Mouse (Mus musculus) inflammation-experienced regulatory T-cells, adult 6 months (primary cell): Measurements from ENCODE around the gene Hoxd9. TPM values are rescaled to one million over a fixed set of nuclear protein-coding genes. Genes with fewer than 3 reads are reported as not detected.

Experiments
- ATAC-seq: one replicate; pipeline ENCODE4 v1.8.0; 2017
- polyA plus RNA-seq, 3 experiments: library from polyadenylated mRNA; unstranded; fragments of 100-300 nt; shearing (Covaris generic); gene quantifications; one replicate each; pipeline ENCODE4 v1.2.1; 2017

The Hoxd9 gene
- polyA plus RNA-seq, result not detected

- ATAC-seq, result peak; percentile 46
These were observed at the start of gene Hoxd9 for GRCm38 (mm10) chr2:74697567-74698121. Gene Hoxd9 (plus strand): TSS chr2:74697727.

DNA sequence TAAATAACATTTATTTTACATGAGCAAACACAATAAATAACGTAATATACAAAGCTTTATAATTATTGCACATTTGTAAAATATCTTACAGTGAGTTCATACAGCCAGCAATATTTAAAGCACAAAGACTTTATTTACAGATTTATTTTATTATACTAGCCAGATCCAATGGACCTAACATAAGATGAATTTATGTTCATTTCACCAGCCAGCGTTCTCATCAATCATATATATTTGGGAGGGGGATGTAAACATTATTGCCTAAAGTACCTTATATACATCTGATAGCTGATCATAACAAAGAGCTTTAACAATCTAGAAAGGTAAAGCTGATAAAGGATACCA lies 44.6 kb upstream of the Hoxd9 start:
- no peak for ATAC-seq

DNA sequence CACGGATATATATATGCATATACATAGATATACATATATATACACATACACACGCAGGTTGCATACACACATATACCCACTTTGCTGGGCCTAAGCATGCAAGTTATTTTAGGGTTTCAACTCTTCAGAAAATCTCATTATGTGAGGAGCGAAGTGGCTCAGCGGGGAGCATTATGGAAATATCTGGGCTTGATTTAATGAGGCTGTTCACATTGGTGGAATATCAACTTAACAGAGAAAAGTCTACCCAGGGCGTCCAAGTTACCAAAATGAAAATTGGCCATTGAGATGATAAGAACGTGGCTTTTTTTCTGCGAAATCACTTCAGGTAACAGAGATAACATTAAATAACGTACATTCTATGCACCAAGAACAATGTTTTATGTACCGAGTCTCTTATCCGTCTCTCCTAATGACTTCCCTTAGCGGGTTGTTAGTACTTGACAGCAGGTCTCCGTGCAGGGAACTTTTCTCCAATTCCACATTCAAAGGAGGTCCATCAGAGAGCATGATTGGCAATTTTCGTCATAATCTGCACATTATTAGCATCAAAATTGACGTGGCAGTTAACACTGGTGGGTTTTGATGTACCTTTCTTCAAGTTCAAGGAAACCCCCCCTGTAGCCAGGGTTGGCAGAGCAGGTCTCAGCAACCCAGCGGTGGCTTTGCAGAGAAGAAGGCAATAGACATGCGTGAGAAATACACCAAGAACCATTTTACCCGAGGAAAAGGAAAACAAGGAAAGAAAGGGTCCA lies 43.6 kb upstream of the Hoxd9 start:
- no peak for ATAC-seq

DNA sequence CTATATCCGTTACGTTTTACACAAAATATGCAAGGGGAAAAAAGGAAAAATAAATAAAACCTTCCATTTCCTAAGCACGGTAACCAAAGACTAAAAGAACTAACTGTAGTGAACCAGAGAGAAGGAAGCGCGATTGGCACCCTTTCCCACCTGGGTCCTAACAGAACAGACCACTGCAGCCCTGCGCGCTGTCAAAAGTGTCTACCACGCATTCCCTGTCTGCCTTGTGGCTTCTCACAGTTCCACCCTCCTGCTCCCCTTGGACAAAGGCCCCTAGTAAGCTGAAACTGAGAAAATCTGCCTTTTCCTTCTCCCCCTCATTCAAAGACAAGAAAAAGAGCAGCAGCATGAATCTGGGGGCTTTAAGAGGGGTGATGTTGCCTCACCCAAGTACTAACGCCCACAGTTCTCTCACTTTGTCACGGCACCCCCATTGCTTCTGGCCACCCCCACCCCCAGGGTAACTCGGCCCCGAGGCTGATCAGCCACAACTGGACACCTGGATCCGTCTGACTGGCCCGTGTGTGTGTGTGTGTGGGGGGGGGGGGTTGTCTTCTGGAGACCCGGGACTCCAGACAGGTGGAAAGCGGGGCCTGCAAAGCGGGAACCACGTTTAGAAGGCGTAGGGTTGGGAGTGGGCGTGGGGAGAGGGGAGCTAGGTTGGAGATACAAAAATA lies 42.6 kb upstream of the Hoxd9 start:
- ATAC-seq, result no peak

DNA sequence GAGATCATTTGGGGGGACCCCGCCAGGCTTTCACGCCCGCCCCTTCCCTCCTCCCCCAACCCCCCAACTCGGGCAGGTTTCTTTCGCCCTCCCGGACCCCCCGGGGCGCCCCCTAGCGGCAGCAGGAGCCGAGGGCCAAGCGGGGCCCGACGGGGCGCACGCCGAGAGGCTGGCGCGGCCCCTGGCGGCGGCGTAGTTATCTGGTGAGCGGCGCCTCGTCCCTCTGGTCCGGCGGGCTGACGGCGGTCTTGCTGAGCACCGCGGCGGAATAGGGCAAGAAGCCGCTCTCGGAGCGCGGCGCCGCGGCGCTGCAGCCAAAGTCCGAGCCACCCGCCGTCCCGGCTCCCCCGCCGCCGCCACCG lies 42.1 kb upstream of the Hoxd9 start:
- no peak for ATAC-seq

- ATAC-seq, result peak; percentile 58
These were observed 41.5 kb upstream of the Hoxd9 start for GRCm38 (mm10) chr2:74655821-74656631.

DNA sequence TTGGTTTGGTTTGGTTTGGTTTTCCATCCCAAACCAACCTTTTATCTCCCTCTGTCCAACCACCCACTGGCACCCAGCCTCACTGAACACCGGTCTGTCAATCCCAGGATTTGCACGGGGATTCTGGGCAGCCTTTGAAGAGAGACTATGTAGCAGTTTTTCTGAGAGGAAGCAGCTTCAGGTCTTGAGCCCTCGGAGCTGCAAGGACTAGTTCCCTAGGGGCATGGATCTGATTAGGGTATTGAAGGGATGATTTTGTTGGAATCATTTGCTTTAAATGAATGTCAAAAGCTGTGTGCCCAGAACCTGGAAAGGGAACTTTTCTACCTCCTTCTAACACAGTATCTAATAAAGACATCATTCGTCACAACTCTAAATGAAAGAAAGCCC lies 40.9 kb upstream of the Hoxd9 start:
- ATAC-seq, result no peak

- peak; percentile 46 for ATAC-seq
These were observed 40.1 kb upstream of the Hoxd9 start for GRCm38 (mm10) chr2:74657251-74658023.

- no peak for ATAC-seq
These were observed 39.4 kb upstream of the Hoxd9 start for GRCm38 (mm10) chr2:74658024-74658666.

DNA sequence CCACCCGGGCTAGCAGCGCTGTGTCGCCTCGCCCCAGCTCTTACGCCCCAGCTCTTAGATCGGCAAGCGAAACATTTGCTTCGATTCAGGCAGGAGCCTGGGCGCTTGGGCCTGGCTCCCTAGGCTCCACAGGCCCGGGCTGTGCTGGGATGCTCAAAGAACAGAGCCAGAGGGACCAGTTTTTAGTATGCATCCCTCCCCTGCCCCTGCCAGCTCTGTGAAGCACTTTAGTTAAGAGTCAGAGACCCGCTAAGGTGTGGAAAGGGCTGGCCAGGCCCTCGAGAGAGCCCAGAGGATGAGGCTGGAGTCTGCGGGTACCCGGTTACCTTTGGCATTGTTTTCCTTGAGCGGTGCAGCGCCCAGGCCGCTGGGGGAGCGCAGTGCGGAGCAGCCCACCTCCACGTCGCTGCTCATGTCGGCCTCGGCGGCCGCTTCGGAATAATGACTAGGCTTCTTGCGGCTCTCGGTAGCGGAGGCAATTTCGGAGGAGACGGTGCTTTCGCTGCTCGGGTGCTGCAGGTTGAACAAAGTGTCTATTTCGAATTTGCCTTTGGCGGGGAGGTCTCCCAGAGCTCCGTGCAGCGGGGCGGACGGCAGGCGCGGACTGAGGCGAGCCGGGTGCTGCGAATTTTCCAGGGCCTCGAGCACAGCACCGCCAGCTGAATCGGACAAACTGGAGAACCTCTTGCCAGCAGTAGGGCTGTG lies 38.7 kb upstream of the Hoxd9 start:
- no peak for ATAC-seq

- ATAC-seq, result no peak
These were observed 38.0 kb upstream of the Hoxd9 start, which contains the start of gene Evx2 for GRCm38 (mm10) chr2:74659507-74660005. Gene Evx2 (minus strand): TSS chr2:74659557.

DNA sequence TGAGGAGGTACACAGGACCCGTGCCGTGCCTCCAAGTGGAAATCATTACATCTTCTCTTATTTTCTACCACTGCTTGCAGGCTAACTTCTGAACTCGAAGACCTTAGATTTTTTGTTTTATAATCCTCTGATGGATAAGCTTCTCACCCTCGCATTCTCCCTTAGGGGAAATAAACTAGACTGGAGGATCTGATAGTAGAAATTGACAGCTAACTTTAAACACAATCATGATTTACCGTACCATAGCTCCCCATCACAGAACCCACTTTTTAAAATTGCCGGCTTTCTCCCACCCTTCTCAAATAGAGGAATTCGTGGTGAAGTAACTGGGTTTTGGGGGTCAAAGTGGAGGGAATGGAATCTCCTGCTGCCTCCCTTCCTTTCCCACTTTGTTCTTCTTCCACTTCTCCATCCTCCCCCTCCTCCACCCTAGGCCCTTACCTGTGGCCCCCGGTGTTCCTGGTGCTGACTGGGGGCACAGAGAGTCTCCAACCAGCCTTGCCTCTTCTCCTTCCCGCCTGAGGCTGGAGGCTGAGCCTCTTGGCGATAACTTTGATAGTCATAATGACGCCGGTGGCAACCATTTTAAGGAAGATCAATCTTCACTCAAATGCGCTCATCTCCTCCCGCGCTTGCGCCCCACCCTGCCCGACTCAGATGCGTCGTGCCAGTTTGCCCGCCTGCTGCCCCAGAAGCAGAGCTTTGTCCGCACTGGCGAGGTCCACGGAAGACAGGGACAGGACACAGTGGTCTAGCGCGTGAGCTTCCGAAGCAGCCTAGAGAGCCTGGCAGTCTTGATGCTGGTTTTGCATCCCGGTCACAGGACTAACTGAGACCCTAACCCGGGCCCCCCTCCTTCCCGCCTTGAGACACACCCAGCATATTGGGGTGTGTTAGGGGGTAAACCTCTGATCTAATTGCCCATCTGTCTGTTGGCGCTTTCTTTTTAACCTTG lies 36.8 kb upstream of the Hoxd9 start:
- ATAC-seq, result no peak

GRCm38 (mm10) chr2:74661685-74662084 lies 35.8 kb upstream of the Hoxd9 start:
- no peak for ATAC-seq

DNA sequence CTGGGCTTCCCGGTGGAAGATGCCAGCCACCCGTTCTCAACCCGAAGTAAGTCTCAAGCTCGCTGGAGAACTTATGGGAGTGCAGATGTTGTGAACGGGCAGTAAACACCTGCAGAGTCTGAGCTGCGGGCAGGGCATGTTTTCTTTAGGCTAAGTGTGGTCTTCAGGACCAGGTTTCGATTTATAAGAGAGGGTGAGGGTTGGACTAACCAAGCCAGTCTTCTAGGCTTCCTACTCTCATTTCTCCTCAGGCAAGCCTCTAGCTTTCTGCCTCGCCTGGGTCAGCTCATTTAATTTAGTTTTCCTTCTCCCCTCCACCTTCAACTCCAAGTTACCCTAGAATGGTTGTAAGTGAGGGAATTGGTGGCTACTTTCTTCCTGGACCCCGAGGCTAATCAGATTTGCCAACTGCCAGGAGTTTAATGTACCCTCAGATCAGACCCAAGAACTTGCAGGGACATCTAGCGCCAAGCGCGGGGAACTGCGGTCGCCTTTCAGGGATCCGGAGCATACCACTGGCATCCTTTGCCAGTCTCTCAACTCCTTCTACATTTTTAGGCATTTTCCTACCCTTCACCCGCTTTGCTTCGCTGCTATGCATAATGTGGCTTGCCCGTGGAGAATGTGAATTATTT lies 34.1 kb upstream of the Hoxd9 start:
- peak; percentile 39 for ATAC-seq

- no peak for ATAC-seq
These were observed 31.1 kb upstream of the Hoxd9 start for GRCm38 (mm10) chr2:74666411-74666810.

GRCm38 (mm10) chr2:74667191-74667841 lies 30.2 kb upstream of the Hoxd9 start:
- ATAC-seq, result no peak

DNA sequence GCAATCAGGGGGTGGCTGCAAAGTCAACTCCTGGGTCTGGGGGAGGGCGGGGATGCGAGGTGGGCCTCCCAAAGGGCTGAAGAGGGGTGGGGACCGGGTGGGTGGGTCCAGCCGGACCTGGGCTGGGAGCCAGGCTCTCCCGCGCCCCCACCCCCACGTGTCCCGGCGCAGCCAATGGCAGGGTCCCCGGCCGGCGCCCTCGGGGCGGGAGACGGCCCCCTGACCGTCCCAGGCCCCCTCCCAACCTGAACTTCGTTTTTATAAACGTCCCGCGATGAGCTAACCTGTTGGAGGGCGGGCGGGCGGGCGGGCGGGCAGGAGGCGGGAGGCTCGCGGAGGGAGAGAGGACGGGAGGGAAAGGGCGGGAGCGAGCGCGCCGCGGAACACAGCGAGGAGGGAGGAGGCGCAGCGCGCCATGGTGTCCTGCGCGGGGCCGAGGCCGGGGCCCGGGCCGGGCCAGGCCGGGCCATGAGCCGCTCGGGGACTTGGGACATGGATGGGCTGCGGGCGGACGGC lies 29.6 kb upstream of the Hoxd9 start, which contains the start of gene Hoxd13:
Hoxd13 (plus strand) TSS at position 469 of the 516 bp plus-strand sequence.
- ATAC-seq, result no peak
